Mouse (Mus musculus): ENCODE measurements around the gene Fbrs. TPM values are rescaled to one million over a fixed set of nuclear protein-coding genes. Genes with fewer than 3 reads are reported as not detected.
"Not testable (repeated sequence)": the region's sequence is repeated elsewhere in the genome, so short reads cannot be mapped to it uniquely, and the experiment has no call there.

Fbrs gene
- 10 to 100 TPM; 61.5 to 65.4 TPM for total RNA-seq (2021)

DNA sequence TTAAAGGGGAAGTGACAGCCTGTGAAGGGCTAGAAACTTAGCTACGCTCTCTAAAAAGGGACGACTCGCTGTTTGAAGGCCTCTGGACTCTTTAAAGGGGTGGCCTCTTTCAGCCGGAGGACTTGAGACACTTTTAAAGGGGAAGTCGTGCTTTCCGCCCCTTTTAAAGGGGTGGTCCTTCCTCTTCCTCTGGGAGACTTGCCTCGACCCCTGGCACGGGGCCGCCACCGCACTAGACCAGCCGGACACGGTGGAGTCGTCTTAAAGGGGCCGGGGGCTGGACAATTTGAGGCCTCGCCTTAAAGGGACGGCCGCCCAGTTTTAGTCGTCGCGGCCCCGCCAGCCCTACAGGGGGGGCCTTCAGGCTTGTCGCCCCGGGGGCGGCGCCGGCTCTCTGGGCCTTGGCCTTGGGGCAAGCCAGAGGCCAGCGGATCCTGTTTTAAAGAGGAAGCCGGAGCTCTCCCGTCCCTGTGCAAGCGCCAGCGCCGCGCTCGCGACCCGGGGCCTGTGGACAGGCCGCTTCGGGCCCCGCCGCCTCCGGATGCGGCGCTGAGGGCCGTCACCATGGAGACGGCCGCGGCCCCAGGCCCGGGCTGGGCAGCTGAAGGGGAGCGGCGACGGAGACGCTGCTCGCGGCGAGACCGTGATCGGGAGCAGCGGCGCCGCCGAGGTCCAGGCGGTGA is at the start of gene Fbrs:
Gene Fbrs, plus strand, starts transcription at position 565 of the 683 bp plus-strand sequence.
- peak; percentile 92 to 95 for DNase-seq

DNA sequence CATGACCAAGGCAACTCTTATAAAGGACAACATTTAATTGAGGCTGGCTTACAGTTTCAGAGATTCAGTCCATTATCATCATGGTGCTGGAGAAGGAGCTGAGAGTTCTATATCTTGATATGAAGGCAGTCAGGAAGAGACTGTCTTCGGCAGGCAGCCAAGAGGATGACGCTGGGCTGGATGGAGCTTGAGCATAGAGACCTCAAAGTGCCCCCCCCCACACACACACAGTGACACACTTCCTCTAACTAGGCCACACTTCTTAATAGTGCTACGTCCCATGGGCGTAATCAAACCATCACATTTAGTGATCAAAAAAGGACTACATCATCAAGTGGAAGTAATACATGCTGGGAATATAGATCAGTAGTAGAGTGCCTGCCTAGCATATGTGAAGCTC is 43.8 kb upstream of the Fbrs start:
- no peak for DNase-seq

DNA sequence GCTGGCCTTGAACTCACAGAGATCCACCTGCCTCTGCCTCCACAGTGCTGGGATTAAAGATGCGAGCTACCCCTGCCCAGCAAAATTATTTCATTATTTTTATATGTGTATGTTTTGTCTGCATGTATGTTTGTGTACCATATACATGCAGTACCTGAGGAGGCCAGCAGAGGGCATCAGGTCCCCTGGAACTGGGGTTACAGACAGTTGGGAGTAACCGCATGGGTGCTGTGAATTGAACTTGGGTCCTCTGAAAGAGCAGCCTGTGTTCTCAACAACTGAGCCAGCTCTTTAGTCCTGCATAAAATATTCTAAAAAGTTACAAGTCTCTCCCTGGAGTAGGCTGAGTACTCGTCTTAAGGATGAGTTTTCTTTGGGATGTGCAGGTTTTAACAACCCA is 41.3 kb upstream of the Fbrs start:
- no peak for DNase-seq

DNA sequence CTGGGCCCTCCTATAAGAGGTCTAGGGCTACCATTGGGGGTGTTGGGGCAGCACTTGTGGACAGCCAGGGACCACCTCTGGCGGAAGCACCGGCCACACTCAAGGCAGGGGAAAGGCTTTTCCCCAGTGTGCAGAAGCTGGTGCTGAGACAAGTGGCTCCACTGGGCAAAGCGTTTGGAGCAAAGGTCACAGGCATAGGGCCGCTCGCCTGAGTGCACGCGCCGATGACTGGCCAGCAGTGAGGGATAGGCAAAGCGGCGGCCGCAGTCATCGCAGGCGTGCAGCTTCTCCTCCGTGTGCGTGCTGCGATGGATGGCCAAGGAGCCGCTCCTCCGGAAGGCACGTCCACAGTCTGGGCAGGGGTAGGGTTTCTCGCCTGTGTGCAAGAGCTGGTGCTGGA is 35.0 kb upstream of the Fbrs start:
- DNase-seq: no peak

GRCm38 (mm10) chr7:127448521-127449300 is 30.3 kb upstream of the Fbrs start, which contains the start of gene Zfp689:
TSS of gene Zfp689 (minus strand) at chr7:127449158.
- DNase-seq: peak; percentile 87 to 89

- no peak for DNase-seq
Observed at GRCm38 (mm10) chr7:127449966-127450365, 29.0 kb upstream of the Fbrs start.

- no peak for DNase-seq
Observed at GRCm38 (mm10) chr7:127453056-127453455, 25.9 kb upstream of the Fbrs start.

DNA sequence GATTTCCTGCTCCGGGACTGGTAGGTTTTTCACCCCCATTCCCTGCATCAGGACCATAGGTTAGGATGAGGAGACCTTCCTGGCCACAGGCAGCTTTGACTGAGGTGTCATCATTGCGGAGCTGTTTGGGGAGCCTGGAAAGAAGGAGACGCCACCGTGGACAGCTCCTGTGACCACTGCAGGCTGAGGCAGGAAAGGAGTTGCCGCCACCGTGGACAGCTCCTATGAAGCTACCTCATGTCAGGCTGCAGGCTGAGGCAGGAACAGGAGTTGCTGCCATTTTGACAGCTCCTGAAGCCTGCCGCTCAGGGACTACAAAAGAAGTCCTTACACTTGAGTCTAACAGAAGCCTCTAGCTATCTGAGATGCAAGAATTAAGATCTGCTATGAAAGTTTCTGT is 24.1 kb upstream of the Fbrs start:
- DNase-seq: no peak

GRCm38 (mm10) chr7:127458371-127459122 is 20.5 kb upstream of the Fbrs start:
- not testable (repeated sequence) for DNase-seq

DNA sequence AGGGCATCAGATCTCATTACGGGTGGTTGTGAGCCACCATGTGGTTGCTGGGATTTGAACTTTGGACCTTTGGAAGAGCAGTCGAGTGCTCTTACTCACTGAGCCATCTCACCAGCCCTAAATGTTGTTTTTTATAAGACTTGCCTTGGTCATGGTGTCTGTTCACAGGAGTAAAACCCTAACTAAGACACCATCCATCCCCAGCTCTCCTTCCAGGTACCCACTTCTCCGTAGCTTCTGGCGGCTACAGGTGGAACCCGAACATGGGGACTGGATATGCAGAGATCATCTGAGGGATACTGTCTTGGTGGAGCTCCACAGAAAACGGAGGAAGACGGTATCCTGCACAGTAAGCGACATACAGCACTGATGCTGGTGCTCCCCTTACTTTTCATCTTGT is 19.7 kb upstream of the Fbrs start, which contains the start of gene Prr14:
Gene Prr14, plus strand, starts transcription at position 301 of the 400 bp plus-strand sequence.
- not testable (repeated sequence) for DNase-seq

- DNase-seq: no peak
Observed at GRCm38 (mm10) chr7:127465191-127465590, 13.8 kb upstream of the Fbrs start.

GRCm38 (mm10) chr7:127465670-127466069 is 13.3 kb upstream of the Fbrs start:
- DNase-seq: not testable (repeated sequence)

DNA sequence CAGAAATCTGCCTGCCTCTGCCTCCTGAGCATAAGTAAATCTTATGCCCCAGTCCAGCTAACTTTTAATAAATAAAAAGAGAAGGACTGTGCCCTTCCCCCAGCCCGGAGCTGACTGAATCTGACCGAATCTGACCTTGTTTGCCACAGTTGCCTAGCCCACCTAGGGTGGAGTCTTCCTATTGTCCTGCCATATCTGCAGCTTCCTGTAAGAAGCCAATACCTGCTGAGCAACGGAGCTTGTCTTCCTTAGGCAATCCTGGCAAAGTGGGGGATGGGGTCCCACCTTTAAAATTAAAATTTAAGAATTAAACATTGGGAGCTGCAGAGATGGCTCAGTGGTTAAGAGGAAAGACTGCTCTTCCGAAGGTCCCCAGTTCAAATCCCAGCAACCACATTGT is 12.4 kb upstream of the Fbrs start:
- no peak for DNase-seq

GRCm38 (mm10) chr7:127470011-127470715 is 8.8 kb upstream of the Fbrs start:
- DNase-seq: no peak

- peak; percentile 90 to 92 for DNase-seq
Observed at GRCm38 (mm10) chr7:127470743-127471645, 8.0 kb upstream of the Fbrs start.

DNA sequence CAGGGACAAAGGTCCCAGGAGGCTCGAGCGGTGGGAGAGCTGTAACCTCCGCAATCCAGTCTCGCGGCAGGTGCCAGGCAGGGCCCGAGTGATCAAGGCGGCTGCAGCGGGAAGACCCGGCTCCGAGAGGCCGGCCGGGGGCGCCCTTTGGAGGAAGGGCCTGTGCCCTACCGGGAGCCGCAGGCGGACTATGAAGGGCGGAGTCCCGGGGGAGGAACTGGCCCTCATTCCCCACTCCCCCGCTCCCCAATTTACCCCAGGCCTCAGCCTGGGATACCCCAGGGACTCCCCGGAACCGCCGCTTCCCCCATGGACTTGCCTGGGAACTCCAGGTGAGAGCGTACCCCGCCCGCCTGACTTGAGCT is 7.4 kb upstream of the Fbrs start:
- no peak for DNase-seq

DNA sequence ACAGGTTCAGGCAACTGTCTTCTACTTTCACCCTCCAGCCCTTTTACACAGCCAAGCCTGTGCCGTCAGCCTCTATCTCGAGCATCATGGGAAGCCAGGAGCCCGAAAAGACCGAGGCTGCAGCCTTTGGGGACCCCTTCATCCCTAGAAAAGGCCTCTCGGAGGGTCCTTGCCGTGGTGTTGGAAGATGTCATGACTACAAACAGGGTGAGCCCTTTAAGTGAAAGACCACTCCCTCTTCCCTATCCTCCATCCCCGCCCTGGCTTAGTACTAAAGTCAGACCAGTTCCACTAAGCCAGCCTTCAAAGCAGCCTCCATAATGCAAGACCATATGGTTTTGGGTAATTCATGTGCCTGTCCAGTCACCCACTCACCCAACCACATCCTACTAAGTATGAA is 6.9 kb upstream of the Fbrs start:
- DNase-seq: no peak

- no peak for DNase-seq
Observed at GRCm38 (mm10) chr7:127473705-127474104, 5.3 kb upstream of the Fbrs start.

GRCm38 (mm10) chr7:127474378-127475070 is 4.5 kb upstream of the Fbrs start:
- no peak for DNase-seq

GRCm38 (mm10) chr7:127475186-127475740 is 3.7 kb upstream of the Fbrs start:
- no peak for DNase-seq
